Mouse (Mus musculus) heart, embryonic 16.5 days (tissue): Measurements from ENCODE around the gene Gm20388. TPM values are rescaled to one million over a fixed set of nuclear protein-coding genes. Genes with fewer than 3 reads are reported as not detected.

Experiments used
- ATAC-seq: fragments of 200-750 bp; cut with Nextera tagmentation; replicated peaks from 2 replicates; pipeline ENCODE4 v1.8.0; 2017; ENCODE audit warnings: moderate number of reproducible peaks; ENCODE audit not compliant: insufficient read depth, low FRiP score; ENCODE audit errors: extremely low read depth
- H3K27ac ChIP-seq: fragments of 300-500 bp; sonication (generic); 2 replicates; pipeline ENCODE4 v1.5.1; 2014; ENCODE audit warnings: mild to moderate bottlenecking, low read length, control low read depth, moderate library complexity
- H3K27me3 ChIP-seq: fragments of 300-500 bp; sonication (generic); 2 replicates; pipeline ENCODE4 v1.6.1; 2014; ENCODE audit warnings: low read length, mixed read lengths; ENCODE audit not compliant: control insufficient read depth, insufficient read depth
- H3K36me3 ChIP-seq: fragments of 300-500 bp; sonication (generic); 2 replicates; pipeline ENCODE4 v1.6.1; 2014; ENCODE audit not compliant: control insufficient read depth, insufficient read depth
- H3K4me1 ChIP-seq: fragments of 300-500 bp; sonication (generic); 2 replicates; pipeline ENCODE4 v1.6.1; 2014; ENCODE audit warnings: low read length, mixed read lengths; ENCODE audit not compliant: control insufficient read depth, insufficient read depth
- H3K4me2 ChIP-seq: fragments of 300-500 bp; sonication (generic); 2 replicates; pipeline ENCODE4 v1.6.1; 2014; ENCODE audit warnings: low read depth, mild to moderate bottlenecking, control low read depth, low read length
- H3K4me3 ChIP-seq: fragments of 300-500 bp; sonication (generic); 2 replicates; pipeline ENCODE4 v1.5.1; 2014; ENCODE audit warnings: mild to moderate bottlenecking, control low read depth, low read length
- H3K9ac ChIP-seq: fragments of 300-500 bp; sonication (generic); 2 replicates; pipeline ENCODE4 v1.6.1; 2014; ENCODE audit warnings: low read length, control low read depth
- H3K9me3 ChIP-seq: fragments of 300-500 bp; sonication (generic); replicated peaks from 2 replicates; pipeline ENCODE4 v1.6.1; 2016; ENCODE audit warnings: low read length; ENCODE audit not compliant: control insufficient read depth
- WGBS: fragments of 180-500 bp; shearing (Covaris S2); extraction: QIAGEN DNeasy Blood & Tissue Kit; methylation state at CpG from one replicate; pipeline ENCODE4 v1.1.7; 2014; 5-methylcytosine and 5-hydroxymethylcytosine counted together
- polyA plus RNA-seq: library from polyadenylated mRNA; unstranded; fragments of >200 nt; fragmentation: Nextera tagmentation; extraction: Ambion mirVana; gene quantifications from 2 replicates; pipeline ENCODE4 v1.2.1, GENCODE M21; 2015

Gene Gm20388
- polyA plus RNA-seq, 1 experiment from 2014 or later: 4.5 TPM

GRCm38 (mm10) chr8:123499556-123499955 is 3588.9 kb downstream of the Gm20388 start:
- Histone ChIP-seq H3K9ac (no peak overlapping the region), H3K4me1 (no peaks in the 10 kb centered on the region), H3K9me3 (0 out of 2 replicates have a peak, but pooled peaks cover 4% of the 10 kb centered on the region), H3K27ac (no peak overlapping the region), H3K27me3 (no peaks in the 10 kb centered on the region), H3K4me2 (no peak overlapping the region), H3K4me3 (no peak overlapping the region), H3K36me3 (peaks cover 81% of the 10 kb centered on the region)
- 92% methylated on average over 11 of the region's 11 CpGs for WGBS
- ATAC-seq: no peak

- Histone ChIP-seq H3K36me3 (peaks cover 57% of the 10 kb centered on the region), H3K9ac (no peak overlapping the region), H3K4me2 (no peak overlapping the region), H3K4me1 (no peaks in the 10 kb centered on the region), H3K27me3 (no peaks in the 10 kb centered on the region), H3K27ac (no peak overlapping the region), H3K9me3 (0 out of 2 replicates have a peak, but pooled peaks cover 4% of the 10 kb centered on the region), H3K4me3 (no peak overlapping the region)
- 82% methylated on average over 5 of the region's 5 CpGs for WGBS
- no peak for ATAC-seq
Measured at GRCm38 (mm10) chr8:123502192-123502591, 3591.6 kb downstream of the Gm20388 start.

- H3K4me3 ChIP-seq: no peak overlapping the region
- H3K27me3 ChIP-seq: no peaks in the 10 kb centered on the region
- H3K9ac ChIP-seq: no peak overlapping the region
- H3K4me2 ChIP-seq: no peak overlapping the region
- no peaks in the 10 kb centered on the region for H3K4me1 ChIP-seq
- H3K36me3 ChIP-seq: peaks cover 49% of the 10 kb centered on the region
- no peak for ATAC-seq
- 0 out of 2 replicates have a peak, but pooled peaks cover 4% of the 10 kb centered on the region for H3K9me3 ChIP-seq
- WGBS: 98% methylated on average over 6 of the region's 6 CpGs
- no peak overlapping the region for H3K27ac ChIP-seq
Measured at GRCm38 (mm10) chr8:123503801-123504467, 3593.3 kb downstream of the Gm20388 start.

GRCm38 (mm10) chr8:123504591-123505195 is 3594.1 kb downstream of the Gm20388 start:
- H3K27me3 ChIP-seq: no peaks in the 10 kb centered on the region
- H3K9ac ChIP-seq: no peak overlapping the region
- no peaks in the 10 kb centered on the region for H3K4me1 ChIP-seq
- no peak overlapping the region for H3K4me2 ChIP-seq
- H3K4me3 ChIP-seq: no peak overlapping the region
- 0 out of 2 replicates have a peak, but pooled peaks cover 4% of the 10 kb centered on the region for H3K9me3 ChIP-seq
- 91% methylated on average over 9 of the region's 9 CpGs for WGBS
- H3K27ac ChIP-seq: no peak overlapping the region
- H3K36me3 ChIP-seq: peaks cover 45% of the 10 kb centered on the region
- ATAC-seq: no peak

- Histone ChIP-seq H3K27me3 (no peaks in the 10 kb centered on the region), H3K4me2 (no peak overlapping the region), H3K27ac (no peak overlapping the region), H3K9me3 (0 out of 2 replicates have a peak, but pooled peaks cover 4% of the 10 kb centered on the region), H3K36me3 (peaks cover 40% of the 10 kb centered on the region), H3K9ac (no peak overlapping the region), H3K4me1 (no peaks in the 10 kb centered on the region), H3K4me3 (no peak overlapping the region)
- ATAC-seq: no peak
- WGBS: 82% methylated on average over 4 of the region's 4 CpGs
Measured at GRCm38 (mm10) chr8:123505267-123505666, 3594.6 kb downstream of the Gm20388 start.

GRCm38 (mm10) chr8:123505695-123506094 is 3595.1 kb downstream of the Gm20388 start:
- no peak overlapping the region for H3K4me2 ChIP-seq
- no peak overlapping the region for H3K4me3 ChIP-seq
- ATAC-seq: no peak
- no peaks in the 10 kb centered on the region for H3K27me3 ChIP-seq
- WGBS: 87% methylated on average over 9 of the region's 9 CpGs
- no peak overlapping the region for H3K27ac ChIP-seq
- H3K4me1 ChIP-seq: no peaks in the 10 kb centered on the region
- H3K9ac ChIP-seq: no peak overlapping the region
- H3K9me3 ChIP-seq: 0 out of 2 replicates have a peak, but pooled peaks cover 4% of the 10 kb centered on the region
- H3K36me3 ChIP-seq: peaks cover 37% of the 10 kb centered on the region

- Histone ChIP-seq H3K4me3 (no peak overlapping the region), H3K36me3 (peaks cover 24% of the 10 kb centered on the region), H3K9ac (no peak overlapping the region), H3K9me3 (0 out of 2 replicates have a peak, but pooled peaks cover 4% of the 10 kb centered on the region), H3K27ac (no peak overlapping the region), H3K4me2 (no peak overlapping the region), H3K27me3 (no peaks in the 10 kb centered on the region), H3K4me1 (no peaks in the 10 kb centered on the region)
- 92% methylated on average over 5 of the region's 5 CpGs for WGBS
- no peak for ATAC-seq
Measured at GRCm38 (mm10) chr8:123507153-123507552, 3596.5 kb downstream of the Gm20388 start.

- Histone ChIP-seq H3K27ac (no peak overlapping the region), H3K9me3 (no peaks in the 10 kb centered on the region), H3K27me3 (peaks cover 26% of the 10 kb centered on the region), H3K4me1 (peaks cover 10% of the 10 kb centered on the region), H3K4me3 (no peak overlapping the region), H3K9ac (no peak overlapping the region), H3K36me3 (peaks cover 7% of the 10 kb centered on the region; the same call in 1 of the 2 replicates), H3K4me2 (no peak overlapping the region)
- ATAC-seq: no peak
- WGBS: 61% methylated on average over 5 of the region's 5 CpGs
Measured at GRCm38 (mm10) chr8:123510819-123511218, 3600.2 kb downstream of the Gm20388 start.

GRCm38 (mm10) chr8:123514136-123514535 is 3603.5 kb downstream of the Gm20388 start:
- no peak overlapping the region for H3K27ac ChIP-seq
- H3K4me2 ChIP-seq: peak overlapping the region; percentile 99
- H3K9ac ChIP-seq: no peak overlapping the region
- ATAC-seq: no peak
- WGBS: 5% methylated on average over 9 of the region's 9 CpGs
- no peaks in the 10 kb centered on the region for H3K9me3 ChIP-seq
- H3K4me3 ChIP-seq: peak overlapping the region; percentile 72
- peaks cover 15% of the 10 kb centered on the region for H3K4me1 ChIP-seq
- H3K36me3 ChIP-seq: peaks cover 2% of the 10 kb centered on the region; the same call in 1 of the 2 replicates
- peaks cover 40% of the 10 kb centered on the region for H3K27me3 ChIP-seq
